Mouse (Mus musculus) liver, embryonic 11.5 days (tissue): ENCODE measurements at regions not wholly inside any gene's neighbourhood (a gene's known extent, or its start where the extent isn't known, plus 50 kb on each side); places are given as distances from the start of the nearest gene placed in this dataset.

Experiments
- ATAC-seq: fragments of 200-750 bp; cut with Nextera tagmentation; replicated peaks from 2 replicates; pipeline ENCODE4 v1.8.0; 2017; ENCODE audit warnings: moderate number of reproducible peaks, mild to moderate bottlenecking, moderate TSS enrichment, moderate library complexity; ENCODE audit not compliant: low FRiP score
- DNase-seq: peaks from one replicate; pipeline ENCODE4 v3.0.0-alpha.2; 2017; ENCODE audit warnings: low spot score
- H3K27ac ChIP-seq: fragments of 300-500 bp; sonication (generic); 2 replicates; pipeline ENCODE4 v1.5.1; 2014; ENCODE audit warnings: mild to moderate bottlenecking, low read depth, low read length, control low read depth
- H3K27me3 ChIP-seq: fragments of 300-500 bp; sonication (generic); replicated peaks from 2 replicates; pipeline ENCODE4 v1.6.1; 2014; ENCODE audit warnings: low read length, mixed read lengths; ENCODE audit not compliant: control insufficient read depth, insufficient read depth
- H3K36me3 ChIP-seq: fragments of 300-500 bp; sonication (generic); 2 replicates; pipeline ENCODE4 v1.6.1; 2014; ENCODE audit warnings: mild to moderate bottlenecking, low read length, moderate library complexity, mixed read lengths; ENCODE audit not compliant: control insufficient read depth, insufficient read depth
- H3K4me1 ChIP-seq: fragments of 300-500 bp; sonication (generic); replicated peaks from 2 replicates; pipeline ENCODE4 v1.6.1; 2014; ENCODE audit warnings: low read length, mixed read lengths; ENCODE audit not compliant: control insufficient read depth, insufficient read depth
- H3K4me2 ChIP-seq: fragments of 300-500 bp; sonication (generic); 2 replicates; pipeline ENCODE4 v1.6.1; 2014; ENCODE audit warnings: mild to moderate bottlenecking, control low read depth, moderate library complexity
- H3K4me3 ChIP-seq: fragments of 300-500 bp; sonication (generic); 2 replicates; pipeline ENCODE4 v1.5.1; 2014; ENCODE audit warnings: low read depth, low read length, control low read depth
- H3K9ac ChIP-seq: fragments of 300-500 bp; sonication (generic); 2 replicates; pipeline ENCODE4 v1.6.1; 2014; ENCODE audit warnings: low read depth, low read length, control low read depth
- H3K9me3 ChIP-seq: fragments of 300-500 bp; sonication (generic); 2 replicates; pipeline ENCODE4 v1.6.1; 2016; ENCODE audit warnings: low read length, inconsistent platforms, mixed read lengths; ENCODE audit not compliant: control insufficient read depth
- WGBS: fragments of 180-500 bp; shearing (Covaris S2); extraction: QIAGEN DNeasy Blood & Tissue Kit; methylation state at CpG from one replicate; pipeline ENCODE4 v1.1.7; 2014; 5-methylcytosine and 5-hydroxymethylcytosine counted together

- no peak overlapping the region for H3K4me3 ChIP-seq
- peaks cover 7% of the 10 kb centered on the region; the same call in 1 of the 2 replicates for H3K4me1 ChIP-seq
- H3K4me2 ChIP-seq, result no peak overlapping the region
- no peaks in the 10 kb centered on the region for H3K36me3 ChIP-seq
- WGBS, result 58% methylated on average over 4 of the region's 4 CpGs
- H3K27me3 ChIP-seq, result no peaks in the 10 kb centered on the region
- peak; percentile 88 for ATAC-seq
- DNase-seq, result no peak
- no peaks in the 10 kb centered on the region for H3K9me3 ChIP-seq
- no peak overlapping the region for H3K27ac ChIP-seq
- H3K9ac ChIP-seq, result no peak overlapping the region
Measured at GRCm38 (mm10) chr3:148272159-148272848, 718.1 kb downstream of the Adgrl2 start.

- Histone ChIP-seq H3K4me1 (peaks cover 7% of the 10 kb centered on the region; the same call in 1 of the 2 replicates), H3K9ac (no peak overlapping the region), H3K27ac (no peak overlapping the region), H3K27me3 (no peaks in the 10 kb centered on the region), H3K4me3 (no peak overlapping the region), H3K4me2 (no peak overlapping the region), H3K9me3 (no peaks in the 10 kb centered on the region), H3K36me3 (no peaks in the 10 kb centered on the region)
- no peak for ATAC-seq
- DNase-seq, result no peak
- WGBS, result 82% methylated on average over 4 of the region's 4 CpGs
Measured at GRCm38 (mm10) chr3:148268812-148269211, 721.5 kb downstream of the Adgrl2 start.

- WGBS, result 80% methylated on average over 1 of the region's 1 CpGs
- Histone ChIP-seq H3K4me3 (no peak overlapping the region), H3K4me1 (no peaks in the 10 kb centered on the region), H3K4me2 (no peak overlapping the region), H3K27ac (no peak overlapping the region), H3K27me3 (no peaks in the 10 kb centered on the region), H3K9me3 (no peaks in the 10 kb centered on the region), H3K36me3 (no peaks in the 10 kb centered on the region), H3K9ac (no peak overlapping the region)
- ATAC-seq (no peak), DNase-seq (no peak)
Measured at GRCm38 (mm10) chr3:148259211-148259610, 731.1 kb downstream of the Adgrl2 start.

- DNase-seq (no peak), ATAC-seq (no peak)
- Histone ChIP-seq H3K36me3 (no peaks in the 10 kb centered on the region), H3K27ac (no peak overlapping the region), H3K4me1 (no peaks in the 10 kb centered on the region), H3K27me3 (no peaks in the 10 kb centered on the region), H3K9me3 (no peaks in the 10 kb centered on the region), H3K9ac (no peak overlapping the region), H3K4me2 (no peak overlapping the region), H3K4me3 (no peak overlapping the region)
- WGBS, result 55% methylated on average over 1 of the region's 1 CpGs
Measured at GRCm38 (mm10) chr3:148248617-148249016, 741.7 kb downstream of the Adgrl2 start.

- ATAC-seq (no peak), DNase-seq (no peak)
- no peak overlapping the region for H3K4me2 ChIP-seq
- no peaks in the 10 kb centered on the region for H3K27me3 ChIP-seq
- no peak overlapping the region for H3K27ac ChIP-seq
- H3K4me3 ChIP-seq, result no peak overlapping the region
- H3K9me3 ChIP-seq, result no peaks in the 10 kb centered on the region
- H3K36me3 ChIP-seq, result no peaks in the 10 kb centered on the region
- H3K9ac ChIP-seq, result no peak overlapping the region
- H3K4me1 ChIP-seq, result no peaks in the 10 kb centered on the region
Measured at GRCm38 (mm10) chr3:148246786-148247185, 743.6 kb downstream of the Adgrl2 start.

- Histone ChIP-seq H3K36me3 (no peaks in the 10 kb centered on the region), H3K9me3 (no peaks in the 10 kb centered on the region), H3K4me2 (no peak overlapping the region), H3K27me3 (no peaks in the 10 kb centered on the region), H3K27ac (no peak overlapping the region), H3K9ac (no peak overlapping the region), H3K4me3 (no peak overlapping the region), H3K4me1 (no peaks in the 10 kb centered on the region)
- ATAC-seq (no peak), DNase-seq (no peak)
Measured at GRCm38 (mm10) chr3:148238093-148238492, 752.3 kb downstream of the Adgrl2 start.

GRCm38 (mm10) chr3:148237555-148237954, 752.8 kb downstream of the Adgrl2 start:
- WGBS, result 76% methylated on average over 6 of the region's 6 CpGs
- H3K9ac ChIP-seq, result no peak overlapping the region
- no peaks in the 10 kb centered on the region for H3K4me1 ChIP-seq
- DNase-seq, result no peak
- 0 out of 2 replicates have a peak, but pooled peaks have one; percentile 20 for ATAC-seq
- H3K27ac ChIP-seq, result no peak overlapping the region
- no peaks in the 10 kb centered on the region for H3K9me3 ChIP-seq
- H3K36me3 ChIP-seq, result no peaks in the 10 kb centered on the region
- H3K27me3 ChIP-seq, result no peaks in the 10 kb centered on the region
- H3K4me3 ChIP-seq, result no peak overlapping the region
- H3K4me2 ChIP-seq, result no peak overlapping the region

GRCm38 (mm10) chr3:148233616-148234015, 756.7 kb downstream of the Adgrl2 start:
- no peaks in the 10 kb centered on the region for H3K27me3 ChIP-seq
- H3K9me3 ChIP-seq, result no peaks in the 10 kb centered on the region
- DNase-seq (no peak), ATAC-seq (no peak)
- H3K4me2 ChIP-seq, result no peak overlapping the region
- H3K9ac ChIP-seq, result no peak overlapping the region
- WGBS, result 84% methylated on average over 2 of the region's 2 CpGs
- no peak overlapping the region for H3K4me3 ChIP-seq
- no peak overlapping the region for H3K27ac ChIP-seq
- H3K36me3 ChIP-seq, result no peaks in the 10 kb centered on the region
- H3K4me1 ChIP-seq, result no peaks in the 10 kb centered on the region

- Histone ChIP-seq H3K9ac (no peak overlapping the region), H3K4me2 (no peak overlapping the region), H3K4me3 (no peak overlapping the region), H3K27me3 (no peaks in the 10 kb centered on the region), H3K4me1 (no peaks in the 10 kb centered on the region), H3K9me3 (no peaks in the 10 kb centered on the region), H3K36me3 (no peaks in the 10 kb centered on the region), H3K27ac (no peak overlapping the region)
- ATAC-seq (no peak), DNase-seq (no peak)
- WGBS, result 76% methylated on average over 3 of the region's 3 CpGs
Measured at GRCm38 (mm10) chr3:148229192-148229591, 761.2 kb downstream of the Adgrl2 start.
